Mouse (Mus musculus) lung, postnatal 0 days (tissue): Measurements from ENCODE around the gene Batf2. TPM values are rescaled to one million over a fixed set of nuclear protein-coding genes. Genes with fewer than 3 reads are reported as not detected.

Experiments
- ATAC-seq: fragments of 200-750 bp; cut with Nextera tagmentation; 2 replicates; pipeline ENCODE4 v1.8.0; 2017; ENCODE audit warnings: moderate library complexity
- DNase-seq: peaks from one replicate; pipeline ENCODE4 v3.0.0-alpha.2; 2016; ENCODE audit warnings: low spot score
- H3K27ac ChIP-seq: fragments of 300-500 bp; sonication (generic); 2 replicates; pipeline ENCODE4 v1.5.1; 2014; ENCODE audit warnings: antibody characterized with exemption, mild to moderate bottlenecking, low read length, mixed read lengths
- H3K27me3 ChIP-seq: fragments of 300-500 bp; sonication (generic); replicated peaks from 2 replicates; pipeline ENCODE4 v1.6.1; 2014; ENCODE audit warnings: low read length, mixed read lengths; ENCODE audit not compliant: insufficient read depth
- H3K36me3 ChIP-seq: fragments of 300-500 bp; sonication (generic); 2 replicates; pipeline ENCODE4 v1.6.1; 2014; ENCODE audit warnings: low read length, mixed read lengths; ENCODE audit not compliant: insufficient read depth
- H3K4me1 ChIP-seq: fragments of 300-500 bp; sonication (generic); 2 replicates; pipeline ENCODE4 v1.6.1; 2014; ENCODE audit warnings: antibody characterized with exemption, low read depth, low read length, mixed read lengths; ENCODE audit not compliant: insufficient read depth
- H3K4me2 ChIP-seq: fragments of 300-500 bp; sonication (generic); replicated peaks from 2 replicates; pipeline ENCODE4 v1.6.1; 2014; ENCODE audit warnings: low read depth, mild to moderate bottlenecking, low read length, moderate library complexity, mixed read lengths
- H3K4me3 ChIP-seq: fragments of 300-500 bp; sonication (generic); 2 replicates; pipeline ENCODE4 v1.5.1; 2014; ENCODE audit warnings: low read depth, low read length
- H3K9ac ChIP-seq: fragments of 300-500 bp; sonication (generic); replicated peaks from 2 replicates; pipeline ENCODE4 v1.6.1; 2014; ENCODE audit warnings: low read depth, mild to moderate bottlenecking
- H3K9me3 ChIP-seq: fragments of 300-500 bp; sonication (generic); 2 replicates; pipeline ENCODE4 v1.6.1; 2016; ENCODE audit warnings: low read length, mixed read lengths
- CTCF ChIP-seq: IDR thresholded peaks from 2 replicates; pipeline ENCODE4 v1.5.1; 2016; ENCODE audit warnings: antibody characterized with exemption, mild to moderate bottlenecking
- EP300 ChIP-seq: IDR thresholded peaks from 2 replicates; pipeline ENCODE4 v1.6.1; 2016; ENCODE audit warnings: antibody characterized with exemption, mild to moderate bottlenecking, control low read depth
- WGBS: fragments of 180-500 bp; shearing (Covaris S2); extraction: QIAGEN DNeasy Blood & Tissue Kit; methylation state at CpG from one replicate; pipeline ENCODE4 v1.1.7; 2014; 5-methylcytosine and 5-hydroxymethylcytosine counted together
- polyA plus RNA-seq: library from polyadenylated mRNA; unstranded; fragments of >200 nt; fragmentation: Nextera tagmentation; extraction: Ambion mirVana; gene quantifications from 2 replicates; pipeline ENCODE4 v1.2.1, GENCODE M21; 2015

Batf2 gene
- polyA plus RNA-seq, 1 experiment from 2014 or later: 1.0 TPM

DNA sequence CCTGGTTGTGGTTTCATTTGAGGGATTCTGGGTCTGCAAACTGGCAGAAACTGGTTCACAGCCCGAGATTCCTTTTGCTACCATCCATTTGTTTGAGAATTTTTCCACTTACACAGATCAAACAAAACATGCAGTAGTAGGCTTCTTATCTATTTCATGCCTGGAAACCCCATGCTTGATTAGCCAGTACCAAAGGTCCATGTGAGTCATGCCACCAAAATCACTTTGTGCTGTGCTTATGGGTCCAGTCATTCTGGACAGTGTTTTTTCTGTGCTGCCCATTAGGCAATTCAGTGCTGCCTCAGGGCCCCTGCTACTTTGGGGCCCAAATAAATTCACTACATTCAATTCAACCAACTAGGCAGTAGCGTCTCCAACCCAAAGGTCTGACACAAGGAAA, 63.5 kb downstream of the Batf2 start:
- H3K4me3 ChIP-seq: no peak overlapping the region
- no peaks in the 10 kb centered on the region for H3K27me3 ChIP-seq
- no peak overlapping the region for H3K4me2 ChIP-seq
- H3K4me1 ChIP-seq: no peaks in the 10 kb centered on the region
- no peak for ATAC-seq
- no peaks in the 10 kb centered on the region for H3K9me3 ChIP-seq
- no peaks in the 10 kb centered on the region for H3K36me3 ChIP-seq
- no peak overlapping the region for H3K9ac ChIP-seq
- WGBS: 67% methylated on average over 2 of the region's 2 CpGs
- no peak for DNase-seq
- TF ChIP-seq EP300 (no peak), CTCF (no peak)
- H3K27ac ChIP-seq: no peak overlapping the region

DNA sequence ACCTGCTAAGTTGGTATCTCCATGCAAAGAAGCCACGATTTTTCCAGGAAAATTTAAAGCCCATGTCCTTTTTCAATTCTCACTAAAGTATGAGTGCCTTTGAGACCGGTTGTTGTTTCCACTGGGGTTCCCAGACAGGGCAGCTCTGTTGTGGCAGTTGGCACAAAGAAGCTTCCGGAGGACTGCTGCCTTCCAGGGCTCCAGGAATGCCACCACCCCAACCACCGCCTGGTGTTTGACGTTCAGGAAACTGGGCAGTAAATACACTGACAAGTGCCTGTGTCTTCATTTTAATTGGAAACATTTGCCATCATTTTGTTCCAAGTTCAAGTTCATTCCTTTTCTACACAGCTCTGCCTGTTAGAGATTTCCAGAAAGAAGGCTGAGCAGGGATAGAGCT, 65.9 kb downstream of the Batf2 start:
- H3K9ac ChIP-seq: no peak overlapping the region
- ATAC-seq (no peak), DNase-seq (peak; percentile 11)
- TF ChIP-seq EP300 (0 out of 2 replicates have a peak, but pooled peaks have one; percentile 21), CTCF (no peak)
- no peaks in the 10 kb centered on the region for H3K9me3 ChIP-seq
- 57% methylated on average over 5 of the region's 5 CpGs for WGBS
- no peaks in the 10 kb centered on the region for H3K36me3 ChIP-seq
- no peak overlapping the region for H3K4me3 ChIP-seq
- no peaks in the 10 kb centered on the region for H3K4me1 ChIP-seq
- H3K4me2 ChIP-seq: no peak overlapping the region
- H3K27me3 ChIP-seq: no peaks in the 10 kb centered on the region
- H3K27ac ChIP-seq: no peak overlapping the region

DNA sequence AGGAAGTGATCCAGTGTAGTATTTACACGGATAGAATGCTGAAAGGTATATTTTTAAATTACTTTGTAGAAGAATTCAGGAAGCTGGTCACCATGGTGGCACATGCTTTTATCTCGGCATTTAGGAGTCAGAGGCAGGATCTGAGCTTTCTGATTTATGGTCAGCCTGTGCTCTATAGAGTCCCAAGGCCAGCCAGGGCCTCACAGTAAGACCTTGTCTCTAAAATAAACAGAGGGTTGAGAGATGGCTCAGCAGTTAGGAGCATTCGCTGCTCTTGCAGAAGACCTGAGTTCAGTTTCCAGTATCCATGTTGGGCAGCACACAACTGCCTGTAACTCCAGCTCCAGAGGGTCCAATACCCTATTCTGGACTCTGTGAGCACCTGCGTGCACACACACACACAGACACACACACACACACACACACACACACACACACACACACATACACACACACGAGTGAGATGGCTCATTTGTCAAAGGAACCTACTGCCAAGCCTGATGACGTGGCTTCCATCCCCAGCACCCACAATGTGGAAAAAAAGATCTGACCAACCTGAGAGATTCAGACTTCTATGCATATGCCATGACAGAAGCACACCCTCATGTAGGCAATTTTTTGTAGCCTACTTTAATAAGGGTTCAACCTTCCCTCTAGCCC, 75.4 kb downstream of the Batf2 start:
- H3K36me3 ChIP-seq: no peaks in the 10 kb centered on the region
- no peak for DNase-seq

GRCm38 (mm10) chr19:6218606-6219005, 77.8 kb downstream of the Batf2 start:
- WGBS: 65% methylated on average over 6 of the region's 6 CpGs
- Histone ChIP-seq H3K36me3 (no peaks in the 10 kb centered on the region), H3K9me3 (no peaks in the 10 kb centered on the region), H3K4me3 (no peak overlapping the region), H3K9ac (no peak overlapping the region), H3K27me3 (no peaks in the 10 kb centered on the region), H3K4me2 (no peak overlapping the region), H3K27ac (no peak overlapping the region), H3K4me1 (no peaks in the 10 kb centered on the region)
- TF ChIP-seq CTCF: no peak
- ATAC-seq (no peak), DNase-seq (no peak)

More for the DNA sequence above, 75.4 kb downstream of the Batf2 start:
- TF ChIP-seq CTCF (no peak), EP300 (no peak)
- H3K4me1 ChIP-seq: no peaks in the 10 kb centered on the region
- 46% methylated on average over 6 of the region's 6 CpGs for WGBS
- no peak overlapping the region for H3K4me3 ChIP-seq
- ATAC-seq: no peak
- H3K4me2 ChIP-seq: no peak overlapping the region
- H3K9ac ChIP-seq: no peak overlapping the region
- H3K27ac ChIP-seq: no peak overlapping the region
- no peaks in the 10 kb centered on the region for H3K27me3 ChIP-seq
- H3K9me3 ChIP-seq: no peaks in the 10 kb centered on the region

Other genes starting within 250 kb of the Batf2 start
- gene Tigd3, start 246.8 kb upstream of the Batf2 start, polyA plus RNA-seq: 1.3 and 1.5 TPM in 2 replicates
- gene Dpf2, start 228.0 kb upstream of the Batf2 start, polyA plus RNA-seq: 77.7 and 78.0 TPM in 2 replicates
- 21.3 and 23.2 TPM in 2 replicates for gene Cdc42ep2, start 216.2 kb upstream of the Batf2 start, polyA plus RNA-seq
- gene Pola2, start 176.8 kb upstream of the Batf2 start, polyA plus RNA-seq: 16.6 and 20.7 TPM in 2 replicates
- gene Slc22a20, start 154.8 kb upstream of the Batf2 start, polyA plus RNA-seq: not detected in 2 replicates
- 11.9 and 14.3 TPM in 2 replicates for gene Capn1, start 125.1 kb upstream of the Batf2 start, polyA plus RNA-seq
- gene Syvn1, start 94.4 kb upstream of the Batf2 start, polyA plus RNA-seq: 16.3 and 18.7 TPM in 2 replicates
- 36.7 and 37.6 TPM in 2 replicates for gene Mrpl49, start 83.2 kb upstream of the Batf2 start, polyA plus RNA-seq
- 784 and 827 TPM in 2 replicates for gene Fau, start 83.1 kb upstream of the Batf2 start, polyA plus RNA-seq
- 31.2 and 33.9 TPM in 2 replicates for gene Znhit2, start 79.8 kb upstream of the Batf2 start, polyA plus RNA-seq
- gene Tm7sf2, start 72.6 kb upstream of the Batf2 start, polyA plus RNA-seq: 8.1 and 9.5 TPM in 2 replicates
- gene Vps51, start 63.8 kb upstream of the Batf2 start, polyA plus RNA-seq: 48.7 and 52.7 TPM in 2 replicates
- not detected in 2 replicates for gene Tmem262, start 61.0 kb upstream of the Batf2 start, polyA plus RNA-seq
- gene Gm28374, start 58.7 kb upstream of the Batf2 start, polyA plus RNA-seq: 0.35 and 0.62 TPM in 2 replicates
- 53.5 and 57.8 TPM in 2 replicates for gene Zfpl1, start 56.0 kb upstream of the Batf2 start, polyA plus RNA-seq
- 2.8 TPM in 2 replicates for gene Cdca5, start 56.0 kb upstream of the Batf2 start, polyA plus RNA-seq
- gene AC131692.1, start 46.6 kb upstream of the Batf2 start, polyA plus RNA-seq: not detected in 2 replicates
- 0.14 TPM in 1 of 2 replicates, not detected in the other for gene Naaladl1, start 35.2 kb upstream of the Batf2 start, polyA plus RNA-seq
- gene Sac3d1, start 22.3 kb upstream of the Batf2 start, polyA plus RNA-seq: 22.3 and 24.5 TPM in 2 replicates
- 29.7 and 30.8 TPM in 2 replicates for gene Snx15, start 12.7 kb upstream of the Batf2 start, polyA plus RNA-seq
- gene Arl2, start 565 bp downstream of the Batf2 start, polyA plus RNA-seq: 64.5 and 64.6 TPM in 2 replicates
- gene Majin, start 43.4 kb downstream of the Batf2 start, polyA plus RNA-seq: 0.10 TPM in 1 of 2 replicates, not detected in the other
- 0.49 and 0.55 TPM in 2 replicates for gene Gpha2, start 85.4 kb downstream of the Batf2 start, polyA plus RNA-seq
- gene Ppp2r5b, start 94.9 kb downstream of the Batf2 start, polyA plus RNA-seq: 20.2 and 21.6 TPM in 2 replicates
- gene Atg2a, start 100.7 kb downstream of the Batf2 start, polyA plus RNA-seq: 5.1 and 5.9 TPM in 2 replicates
- gene Ehd1, start 135.7 kb downstream of the Batf2 start, polyA plus RNA-seq: 115 and 119 TPM in 2 replicates
- gene Cdc42bpg, start 165.5 kb downstream of the Batf2 start, polyA plus RNA-seq: 2.8 and 3.2 TPM in 2 replicates
- 42.1 and 42.7 TPM in 2 replicates for gene Men1, start 194.0 kb downstream of the Batf2 start, polyA plus RNA-seq
- gene Map4k2, start 200.2 kb downstream of the Batf2 start, polyA plus RNA-seq: 22.5 and 25.0 TPM in 2 replicates
- gene Sf1, start 222.7 kb downstream of the Batf2 start, polyA plus RNA-seq: 48.1 and 49.5 TPM in 2 replicates
- 20.5 and 32.1 TPM in 2 replicates for gene Pygm, start 243.4 kb downstream of the Batf2 start, polyA plus RNA-seq